Mouse (Mus musculus) telencephalon, adult 2 months (tissue): ENCODE data around the gene Dcaf11.

Experiments
- DNase-seq: peaks from one replicate; pipeline ENCODE4 v3.0.0-alpha.2; 2011; ENCODE audit warnings: low read depth, low spot score

The Dcaf11 gene

GRCm38 (mm10) chr14:55616844-55617243 lies 57.0 kb downstream of the Dcaf11 start:
- DNase-seq: no peak

- DNase-seq: peak; percentile 41
These were observed 58.0 kb downstream of the Dcaf11 start, which contains the start of gene Rec8 for GRCm38 (mm10) chr14:55617822-55618221. Gene Rec8, plus strand, starts transcription at chr14:55618037.

- DNase-seq: no peak
These were observed 58.8 kb downstream of the Dcaf11 start for GRCm38 (mm10) chr14:55618486-55619195.
